Mouse (Mus musculus) left cerebral cortex, adult 8-10 months (tissue): ENCODE measurements around the gene Nsmce4a. TPM values are rescaled to one million over a fixed set of nuclear protein-coding genes. Genes with fewer than 3 reads are reported as not detected.
"Not testable (repeated sequence)": the region's sequence is repeated elsewhere in the genome, so short reads cannot be mapped to it uniquely, and the experiment has no call there.

Experiments used
- DNase-seq, 2 experiments: peaks; one replicate each; pipeline ENCODE4 v3.0.0; 2022; ENCODE audit warnings: low spot score in 2 of 2
- total RNA-seq, 4 experiments: library from RNA; stranded (reverse); gene quantifications; 2 replicates each; pipeline ENCODE4 v1.2.4; 2022

Nsmce4a gene
- total RNA-seq, 4 experiments from 2014 or later, result 37.5 to 40.9 (median 40.4) TPM

DNA sequence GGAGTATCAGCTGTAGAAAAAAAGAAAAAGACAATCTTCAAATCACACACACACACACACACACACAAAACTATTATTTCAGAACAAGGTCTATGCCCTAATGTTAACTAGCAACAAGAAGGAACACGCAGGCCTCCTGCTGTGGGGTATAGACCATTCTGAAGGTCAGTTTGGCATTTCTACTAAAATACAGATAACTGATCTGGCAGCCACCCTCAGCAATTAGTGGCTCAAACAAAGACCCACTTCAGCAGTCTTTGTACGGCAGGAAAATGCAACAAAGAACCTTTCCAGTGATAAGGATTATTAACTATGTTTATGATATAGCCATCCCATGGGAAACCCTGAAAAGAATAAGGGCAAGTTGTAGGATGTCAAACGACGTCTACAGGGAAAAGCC is 35.9 kb downstream of the Nsmce4a start:
- DNase-seq, result no peak

DNA sequence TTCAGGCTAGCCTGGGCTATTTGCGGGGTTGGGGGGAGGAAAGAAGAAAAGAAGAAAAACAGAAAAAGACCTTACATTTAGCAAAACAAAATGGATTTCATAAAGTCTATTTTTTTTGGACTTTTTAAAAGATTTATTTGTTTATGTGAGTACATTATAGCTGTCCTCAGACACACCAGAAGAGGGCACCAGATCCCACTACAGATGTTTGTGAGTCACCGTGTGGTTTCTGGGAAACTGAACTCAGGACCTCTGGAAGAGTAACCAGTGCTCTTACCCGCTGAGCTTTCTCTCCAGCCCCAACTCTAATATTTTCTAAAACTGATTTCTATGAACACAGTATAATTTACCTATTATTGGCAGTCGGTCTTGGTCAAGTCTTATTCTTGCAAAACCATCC is 37.7 kb downstream of the Nsmce4a start:
- no peak for DNase-seq

DNA sequence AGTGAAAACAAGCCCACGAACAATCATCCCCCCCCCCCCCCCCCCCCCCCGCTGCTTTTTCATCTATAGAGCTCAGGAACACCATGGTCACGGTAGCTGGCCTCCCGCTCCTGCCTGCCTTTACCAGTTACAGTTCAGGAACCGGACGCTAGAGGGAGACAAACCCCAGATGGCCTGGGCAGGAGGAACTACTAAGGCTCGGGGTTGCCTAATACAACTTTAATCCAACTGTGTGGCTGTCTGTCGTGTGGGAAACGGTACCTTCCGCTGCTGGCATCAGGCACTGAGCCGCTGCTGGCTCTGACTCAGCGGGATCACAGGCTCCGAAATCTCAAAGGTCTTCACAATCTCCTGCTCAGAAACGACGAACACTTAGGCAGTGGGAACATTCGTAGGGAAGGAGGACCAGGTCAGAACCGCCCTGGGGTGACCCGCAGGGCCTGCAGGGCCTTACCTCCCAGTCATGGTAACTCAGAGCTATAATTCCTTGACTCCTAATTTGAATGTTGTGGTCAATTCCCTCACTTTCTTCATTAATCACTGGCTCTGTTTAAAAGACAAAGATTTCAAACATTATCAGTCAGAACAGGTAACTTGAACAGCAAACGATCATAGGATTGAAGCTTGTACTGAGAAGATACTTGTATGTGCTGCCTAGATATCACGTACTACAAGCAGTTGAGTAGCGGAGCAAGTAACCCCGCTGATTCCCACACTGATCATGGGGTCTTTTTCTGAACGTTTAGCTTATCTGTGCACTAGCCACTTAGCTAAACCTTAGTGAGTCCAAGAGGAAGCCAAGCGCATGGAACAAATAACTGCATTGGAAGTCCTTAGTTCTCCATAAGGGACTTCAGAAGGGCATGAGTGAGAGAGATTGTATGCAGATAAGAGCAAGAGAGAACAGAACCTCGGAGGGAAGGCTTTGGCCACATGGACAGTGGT is 39.3 kb downstream of the Nsmce4a start:
- peak; percentile 38 to 74 for DNase-seq

DNA sequence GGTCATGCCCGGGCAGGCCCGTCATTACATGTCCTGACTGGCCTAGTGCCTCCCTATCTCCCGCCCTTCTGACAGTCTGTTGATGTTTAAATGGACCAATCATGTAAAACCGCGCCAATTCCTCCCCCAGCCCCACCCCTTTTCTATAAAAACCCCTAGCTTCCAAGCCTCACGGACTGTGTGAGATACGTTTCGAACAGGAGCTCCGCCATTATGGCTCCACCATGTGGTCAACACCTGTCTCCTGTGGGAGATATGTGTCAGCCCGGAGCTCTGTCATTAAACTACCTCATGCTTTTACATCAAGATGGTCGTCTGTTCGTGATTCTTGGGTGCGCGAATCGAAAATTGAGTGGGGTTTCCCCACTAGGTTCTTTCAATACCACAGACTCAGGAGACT is 41.8 kb downstream of the Nsmce4a start:
- not testable (repeated sequence) for DNase-seq

DNA sequence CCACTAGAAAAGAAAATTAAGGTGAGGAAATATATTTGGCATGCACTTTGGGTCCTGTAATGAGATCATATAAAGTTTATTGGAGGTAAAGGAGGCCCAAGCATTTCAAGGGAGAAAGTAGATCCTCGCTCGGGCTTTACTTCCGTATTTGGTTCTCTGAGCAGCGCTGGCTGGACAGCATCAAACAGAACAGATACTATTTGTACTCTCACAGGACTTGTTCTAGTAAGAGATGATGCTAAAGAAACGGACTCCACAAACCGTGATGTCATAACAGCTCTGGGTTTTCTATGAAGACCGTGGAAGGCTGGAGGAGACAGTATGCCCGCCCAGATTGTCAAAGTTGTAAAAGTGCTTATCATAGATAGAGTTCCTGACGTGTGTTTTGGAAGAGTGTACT is 45.6 kb downstream of the Nsmce4a start:
- no peak for DNase-seq

DNA sequence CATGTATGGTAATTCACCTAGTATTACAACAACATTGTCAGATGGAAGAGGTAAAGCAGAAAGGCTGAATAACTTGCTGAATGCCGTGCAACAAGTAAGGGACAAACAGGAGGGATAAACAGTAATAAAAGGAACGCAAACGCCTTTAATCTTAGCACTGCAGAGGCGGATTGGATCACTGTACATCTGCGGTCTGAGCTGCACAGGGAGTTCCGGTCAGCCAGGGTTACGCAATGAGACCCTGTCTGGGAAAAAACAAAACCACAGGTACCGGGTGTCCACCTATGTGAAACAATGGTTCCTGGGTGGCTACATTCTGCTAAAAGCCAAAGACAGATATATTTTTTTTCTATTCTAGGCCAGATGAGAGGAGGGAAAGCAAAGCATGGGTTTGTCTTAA is 49.5 kb downstream of the Nsmce4a start:
- DNase-seq, result no peak

DNA sequence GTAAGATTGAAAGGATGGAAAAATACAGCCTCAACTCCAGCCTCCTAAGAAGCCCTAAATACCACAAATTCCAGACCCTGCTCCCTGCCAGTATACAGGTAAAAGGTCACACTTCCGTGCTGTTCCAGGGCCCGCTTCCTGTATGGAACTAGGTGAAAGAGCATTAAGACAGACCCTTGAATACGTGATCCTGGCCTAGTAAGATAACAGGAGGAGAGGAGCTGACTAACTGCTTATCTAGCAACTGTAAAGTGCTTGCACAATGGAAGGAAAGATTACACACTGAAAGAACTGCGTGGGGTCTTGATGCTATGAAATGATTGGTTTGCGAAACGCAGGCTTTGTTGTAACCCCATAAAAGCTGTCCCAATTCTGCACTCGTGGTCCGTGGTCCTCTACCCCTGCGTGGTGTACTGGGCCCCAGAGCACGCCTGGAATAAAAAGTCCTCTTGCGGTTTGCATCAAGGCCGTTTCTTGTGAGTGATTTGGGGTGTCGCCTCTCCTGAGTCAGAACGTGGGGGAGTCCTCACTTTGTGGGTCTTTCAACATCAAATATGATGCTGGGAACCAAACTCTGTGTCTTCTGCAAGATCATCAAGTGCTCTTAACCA is 52.0 kb downstream of the Nsmce4a start:
- DNase-seq, result no peak

DNA sequence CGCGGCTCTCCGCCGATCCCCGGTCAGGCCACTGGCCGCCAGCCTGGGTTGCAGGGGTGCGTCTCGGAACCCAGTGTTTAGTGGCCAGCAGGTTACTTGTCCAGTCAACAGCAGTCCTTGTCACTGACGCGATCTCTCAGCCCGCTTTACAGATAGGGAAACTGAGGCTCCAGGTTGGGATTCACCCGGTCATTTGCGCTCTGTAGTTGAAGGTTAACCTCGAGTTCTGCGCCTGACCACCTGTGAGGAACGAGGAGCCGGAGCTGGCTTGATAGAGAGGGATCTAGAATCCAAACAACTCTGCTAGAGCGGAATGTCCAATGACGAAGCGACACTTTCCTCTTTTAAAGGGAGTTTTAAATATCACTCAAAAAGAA is 52.9 kb downstream of the Nsmce4a start, which contains the start of gene Ate1:
Gene Ate1, minus strand, starts transcription at position 321 of the 377 bp plus-strand sequence.
- DNase-seq, result no peak

DNA sequence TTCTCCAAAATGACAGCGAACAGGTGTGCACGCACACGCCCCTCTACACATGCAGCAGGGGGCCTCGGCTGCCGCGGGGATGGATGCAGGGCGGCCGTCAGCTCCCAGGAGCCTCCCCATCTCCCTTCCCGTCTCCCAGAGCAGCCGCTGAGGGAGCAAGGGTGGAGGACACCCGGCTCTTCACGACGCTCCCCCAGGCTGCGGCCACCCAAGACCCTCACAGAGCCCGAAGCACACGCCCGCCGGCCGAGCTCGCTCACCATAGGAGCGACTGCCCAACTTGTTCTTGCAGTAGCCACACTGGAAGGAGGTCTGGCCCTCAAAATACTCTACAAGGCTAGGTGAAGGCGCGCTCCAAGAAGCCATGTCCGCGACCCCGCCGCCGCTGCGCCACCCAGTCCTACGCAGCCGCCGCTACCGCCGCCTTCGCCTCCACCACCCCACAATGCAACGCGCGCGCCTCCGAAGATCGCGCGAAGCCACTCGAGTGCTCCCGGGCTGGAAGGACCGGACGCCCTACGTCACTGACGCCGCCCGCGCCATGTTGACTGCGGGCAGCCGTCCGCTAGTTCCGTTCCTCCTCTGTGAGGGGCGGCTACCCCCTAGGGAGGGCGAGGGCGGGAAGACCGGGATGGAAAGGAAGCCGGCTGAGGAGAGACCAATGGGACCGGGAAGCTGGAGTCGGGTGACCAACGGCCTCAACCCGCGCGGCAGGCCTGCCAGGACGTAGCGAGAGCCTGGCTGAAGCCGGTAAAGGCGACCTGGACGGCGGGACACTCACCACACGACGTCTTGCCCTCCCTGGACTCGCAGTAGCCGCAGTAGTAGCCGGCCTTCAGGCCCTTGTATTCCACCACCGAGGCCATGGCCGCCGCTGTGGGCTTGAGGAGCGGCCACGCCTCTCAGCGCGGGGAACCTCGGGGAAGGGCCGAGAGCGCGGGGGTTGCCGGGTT is 53.5 kb downstream of the Nsmce4a start:
- peak; percentile 94 to 96 for DNase-seq

DNA sequence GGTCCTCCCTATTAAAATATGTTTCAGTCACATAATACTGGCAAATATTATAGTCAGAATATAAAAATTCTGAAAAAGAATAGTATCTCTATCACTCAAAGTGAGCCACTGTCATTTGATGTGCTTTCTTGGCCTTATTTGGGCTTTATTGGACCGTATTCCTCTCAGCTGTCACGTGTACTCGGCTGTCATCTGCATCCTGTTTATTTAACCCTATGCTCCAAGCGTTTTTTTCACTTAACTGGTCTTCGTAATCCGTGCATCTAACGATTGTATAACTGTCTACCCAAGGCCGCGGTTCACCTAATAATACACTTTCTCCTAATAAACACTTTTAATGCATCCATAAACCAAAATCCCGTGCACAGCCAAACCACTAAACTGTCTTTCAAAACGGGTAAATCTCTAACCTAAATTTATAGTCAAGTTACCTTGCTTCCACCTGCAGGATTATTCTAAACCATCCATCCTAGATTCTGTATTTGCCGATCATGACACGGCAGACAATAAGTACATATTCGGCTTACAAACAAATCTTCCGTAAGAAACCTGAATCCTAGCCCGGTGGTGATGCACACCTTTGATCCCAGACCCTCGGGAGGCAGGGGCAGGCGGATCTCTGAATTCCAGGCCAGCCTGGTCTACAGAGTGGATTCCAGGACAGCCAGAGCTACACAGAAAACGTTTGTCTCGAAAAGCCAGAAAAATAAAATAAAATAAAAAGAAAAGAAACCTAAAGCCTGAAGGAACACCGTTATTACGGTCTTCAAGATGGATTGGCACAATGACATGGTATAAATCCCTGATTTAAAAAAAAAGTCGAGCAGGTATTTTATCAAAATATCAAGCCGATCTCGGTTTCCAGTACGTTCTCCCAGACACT is 54.5 kb downstream of the Nsmce4a start:
- DNase-seq, result no peak

DNA sequence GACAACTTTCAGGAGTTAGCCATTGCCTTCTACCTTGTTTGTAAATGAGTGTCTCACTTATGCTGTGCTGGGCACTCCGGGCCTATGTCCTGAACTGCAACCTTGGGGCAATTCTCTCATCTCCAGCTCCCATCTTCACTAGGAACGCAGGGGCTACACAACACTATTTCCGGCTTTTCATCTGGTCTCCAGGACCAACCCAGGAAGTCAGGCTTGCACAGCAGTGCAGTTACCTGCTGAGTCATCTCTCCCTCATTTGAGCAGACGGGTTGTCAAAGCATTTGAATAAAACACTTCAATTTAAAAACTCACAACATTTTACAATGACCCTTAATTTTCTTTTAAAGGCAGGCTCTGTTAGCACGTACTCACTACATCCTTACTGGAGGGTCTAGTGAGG is 62.7 kb downstream of the Nsmce4a start:
- no peak for DNase-seq

DNA sequence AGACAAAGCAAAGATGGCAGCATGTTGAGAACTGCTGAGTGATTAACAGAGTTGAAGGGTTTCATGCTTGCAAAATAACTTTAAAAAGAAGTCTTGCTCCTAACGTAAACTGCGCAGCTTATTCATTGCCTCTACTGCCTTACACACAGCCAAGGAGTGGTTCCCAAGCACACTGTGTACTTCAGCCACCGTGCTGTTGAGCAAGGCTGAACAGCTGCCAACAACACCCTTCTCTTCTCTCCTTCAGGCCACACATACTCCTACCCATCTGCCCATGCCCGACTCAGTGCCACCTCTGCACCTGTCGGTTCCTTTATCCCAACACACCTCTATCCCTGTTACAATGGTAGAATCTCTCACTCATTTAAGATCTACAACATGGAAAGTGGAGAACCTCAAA is 69.9 kb downstream of the Nsmce4a start:
- DNase-seq, result no peak

DNA sequence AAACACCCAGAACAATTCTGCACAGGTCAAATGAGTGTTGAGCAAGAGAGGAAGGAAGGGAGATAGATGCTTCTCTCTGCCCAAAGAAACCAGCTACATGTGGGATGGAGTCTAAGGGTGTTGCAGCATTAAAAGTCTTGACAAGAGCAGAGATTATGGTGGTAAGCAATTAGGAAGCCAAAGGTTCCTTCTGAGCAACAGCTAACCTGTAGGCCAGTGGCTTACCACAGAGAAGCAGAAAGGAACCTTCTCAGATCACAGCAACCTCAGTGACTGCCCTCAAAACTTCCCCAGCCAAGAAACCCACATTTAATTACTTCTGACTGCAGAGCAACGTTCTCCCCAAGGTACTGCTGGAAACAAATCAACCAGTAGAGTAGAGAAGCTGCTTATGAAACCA is 71.4 kb downstream of the Nsmce4a start:
- no peak for DNase-seq

DNA sequence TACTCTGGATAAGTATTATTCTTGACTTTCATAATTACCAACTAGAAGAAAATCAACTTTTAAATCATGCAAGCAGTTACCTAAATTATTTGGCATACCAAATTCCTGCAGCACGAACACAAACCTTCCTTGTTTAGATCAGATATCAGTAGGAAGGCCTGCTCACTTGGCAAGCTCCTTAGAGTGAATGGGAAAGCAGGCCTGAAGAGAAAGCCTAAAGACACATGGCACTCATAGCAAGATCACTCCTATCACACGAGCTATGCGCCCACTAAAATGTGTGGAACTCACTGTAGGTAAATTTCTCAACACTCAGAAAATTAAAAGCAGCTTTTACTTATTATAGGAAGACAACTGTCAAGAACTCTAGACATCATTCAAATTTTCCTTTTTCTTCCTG is 79.6 kb downstream of the Nsmce4a start:
- no peak for DNase-seq

DNA sequence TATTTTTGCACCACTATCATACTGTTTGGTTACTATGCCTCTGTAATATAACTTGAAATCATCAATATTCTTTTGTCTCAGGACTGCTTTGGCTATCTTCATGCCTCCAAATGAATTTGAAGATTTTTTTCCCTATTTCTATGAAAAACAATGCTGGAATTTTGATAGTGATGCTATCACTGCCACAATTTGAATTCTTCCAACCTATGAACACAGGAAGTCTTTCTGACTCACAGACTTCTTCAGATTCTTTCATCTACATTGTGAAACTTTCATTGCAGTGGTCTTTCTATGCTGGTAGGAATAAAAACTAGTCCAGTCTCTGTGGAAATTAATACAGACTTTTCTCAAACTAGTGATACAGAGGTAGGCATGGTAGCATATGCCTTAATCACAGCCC is 80.9 kb downstream of the Nsmce4a start:
- DNase-seq, result no peak

Other genes with a start within 250 kb of the Nsmce4a start
- 10 to 100 TPM; 64.4 to 83.5 (median 67.3) TPM for gene Ate1, start 52.7 kb downstream of the Nsmce4a start, total RNA-seq
- gene Tacc2, start 4.3 kb upstream of the Nsmce4a start, total RNA-seq, result 10 to 100 TPM; 64.2 to 70.3 (median 68.0) TPM
- gene Btbd16, start 201.0 kb upstream of the Nsmce4a start, total RNA-seq, result under 1 TPM in 3 of 4 experiments, not detected in 1; 0.16 to 0.49 (median 0.41) TPM